Comparison of ENCODE assay signal across 28 mouse cellular contexts in genomic region chr5:107492471-107492870, GRCm38 (mm10). TPM values are rescaled to one million over a fixed set of nuclear protein-coding genes. Genes with fewer than 3 reads are reported as not detected.
"Had no signal": no experiment of that assay in that cellular context is flagged by ENCODE, and none has a peak within 500 bp of the region (broad histone marks: within the 10 kb centered on the region; RNA-seq: fewer than 3 reads in every experiment).

No protein-coding gene starts in this region.

- H3K4me1 ChIP-seq: hindbrain, embryonic 13.5 days; hindbrain, embryonic 15.5 days; intestine, embryonic 15.5 days; limb, embryonic 12.5 days; liver, embryonic 13.5 days had no signal

- H3K9me3 ChIP-seq: hindbrain, embryonic 13.5 days; hindbrain, embryonic 15.5 days; intestine, embryonic 15.5 days; limb, embryonic 10.5 days had no signal

- H3K27me3 ChIP-seq: heart, embryonic 13.5 days; heart, embryonic 15.5 days; hindbrain, embryonic 13.5 days; hindbrain, embryonic 15.5 days; intestine, embryonic 15.5 days; limb, embryonic 12.5 days; liver, embryonic 13.5 days had no signal

- H3K4me3 ChIP-seq: heart, adult 2 months; heart, embryonic 13.5 days; heart, embryonic 15.5 days; hindbrain, embryonic 13.5 days; hindbrain, embryonic 15.5 days; intestine, embryonic 15.5 days; layer of hippocampus, adult 2 months; left cerebral cortex, adult 2 months; limb, embryonic 10.5 days; limb, embryonic 12.5 days; liver, embryonic 13.5 days had no signal

- H3K27ac ChIP-seq: heart, adult 2 months; heart, embryonic 13.5 days; heart, embryonic 15.5 days; hindbrain, embryonic 13.5 days; hindbrain, embryonic 15.5 days; intestine, embryonic 15.5 days; layer of hippocampus, adult 2 months; left cerebral cortex, adult 2 months; limb, embryonic 10.5 days; limb, embryonic 12.5 days; liver, embryonic 13.5 days had no signal

- H3K4me2 ChIP-seq: heart, embryonic 11.5 days; heart, embryonic 13.5 days; heart, embryonic 15.5 days; hindbrain, embryonic 13.5 days; hindbrain, embryonic 15.5 days; intestine, embryonic 15.5 days; limb, embryonic 12.5 days; liver, embryonic 11.5 days; liver, embryonic 13.5 days had no signal

- H3K36me3 ChIP-seq: heart, embryonic 15.5 days; hindbrain, embryonic 15.5 days; intestine, embryonic 15.5 days had no signal

- DNase-seq: gastrocnemius, postnatal 10 days; gastrocnemius, postnatal 25 days; heart, adult 11 months; heart, adult 2 months; heart, postnatal 14 days; heart, postnatal 36 days; kidney, adult 18-20 months; kidney, adult 8-10 months; kidney, postnatal 10 days; kidney, postnatal 25 days; kidney, postnatal 4 days; liver; liver, embryonic 13.5 days had no signal

- ATAC-seq: inflammation-experienced regulatory T-cells, adult 6 months; intestine, embryonic 15.5 days; intestine, postnatal 0 days had no signal

- H3K9ac ChIP-seq: heart, embryonic 13.5 days; heart, embryonic 15.5 days; hindbrain, embryonic 13.5 days; hindbrain, embryonic 15.5 days; intestine, embryonic 15.5 days; limb, embryonic 12.5 days; liver, embryonic 13.5 days had no signal

RNA-seq across cellular contexts. Expression of gene Gm42669, which starts 14.9 kb away (rescaled TPM):
- total RNA-seq: gastrocnemius, adult 18-20 months; gastrocnemius, postnatal 25 days; heart, adult 2 months; hematopoietic stem cell, adult 5-6 weeks had no signal

RNA-seq across cellular contexts. Expression of gene 1700028K03Rik, which starts 42.0 kb away (rescaled TPM):
- total RNA-seq: gastrocnemius, postnatal 25 days; heart, adult 2 months; heart, postnatal 14 days; heart, postnatal 36 days; hematopoietic stem cell, adult 5-6 weeks had no signal
